In the genomic region with DNA sequence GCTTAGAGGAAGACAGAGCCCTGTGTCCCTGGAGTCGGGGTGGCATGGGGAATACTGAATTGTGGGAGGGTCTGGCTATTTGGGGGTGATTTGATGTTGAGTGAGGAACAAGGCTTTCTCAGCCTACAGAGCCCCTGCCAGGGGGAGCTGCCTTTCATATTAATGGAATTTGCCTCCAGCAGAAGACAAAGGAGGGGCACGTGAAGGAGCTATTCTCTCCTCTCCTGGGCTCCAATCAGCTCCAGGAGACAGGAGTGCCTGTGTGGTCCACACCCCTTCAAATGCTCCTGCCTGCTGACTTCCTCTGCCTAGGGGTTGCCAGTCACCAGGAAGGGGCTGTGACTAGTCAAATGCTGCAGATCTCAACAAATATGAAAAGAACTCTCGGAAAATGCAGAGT, we compare ENCODE assay signal across 8 mouse cellular contexts.
DNase-seq lines count a peak whose midpoint lies in the region; ATAC-seq and TF ChIP-seq lines count a peak whose summit lies in the region.

No protein-coding gene starts in this region.

- H3K4me1 ChIP-seq in E14TG2a.4 (replicated peaks; ENCODE audit: low read depth, low read length): peaks cover 60% of the 10 kb centered on the region
- H3K4me1 ChIP-seq in heart, embryonic 14.5 days (ENCODE audit: control insufficient read depth in 2 of 2, insufficient read depth in 2 of 2, low read length in 2 of 2): peaks cover 7% of the 10 kb centered on the region in 2 experiments; a peak in 3 of 4 replicates
- no peaks in the 10 kb centered on the region for H3K4me1 ChIP-seq in liver, embryonic 15.5 days (replicated peaks)

- ATAC-seq in heart, embryonic 14.5 days (ENCODE audit: insufficient number of reproducible peaks, insufficient read depth, low FRiP score, low read depth): peak; percentile 47; the same call in 1 of the 2 replicates
- ATAC-seq in liver, embryonic 15.5 days (ENCODE audit: insufficient read depth): no peak
- ATAC-seq in inflammation-experienced regulatory T-cells, adult 6 months: no peak
- no peak for ATAC-seq in frontal cortex, adult (ENCODE audit: low TSS enrichment)

- intact Hi-C loops in left cerebral cortex, postnatal 10 days (cut with DNase I): no loop called here

- H3K9ac ChIP-seq in heart, embryonic 14.5 days (ENCODE audit: low read length): peak overlapping the region; percentile 48
- no peak overlapping the region for H3K9ac ChIP-seq in liver, embryonic 15.5 days

- TF ChIP-seq CTCF in E14TG2a.4 (conservative IDR thresholded peaks at IDR 0.05; ENCODE audit: low read length): no peak

- H3K36me3 ChIP-seq in E14TG2a.4 (ENCODE audit: insufficient read depth, low read length): no peaks in the 10 kb centered on the region
- H3K36me3 ChIP-seq in heart, embryonic 14.5 days (ENCODE audit: control insufficient read depth, insufficient read depth, low read length): no peaks in the 10 kb centered on the region
- no peaks in the 10 kb centered on the region for H3K36me3 ChIP-seq in liver, embryonic 15.5 days (replicated peaks)

- peak; percentile 74 for DNase-seq in ZHBTc4 (ENCODE audit: low read depth, low spot score)
- no peak for DNase-seq in cerebellum, adult 9-10 months
- DNase-seq in left cerebral cortex, postnatal 10 days (ENCODE audit: extremely low spot score in 1 of 2, low spot score in 2 of 2): no peak

- H3K27ac ChIP-seq in heart, embryonic 14.5 days (replicated peaks in 1 of 2; ENCODE audit: control insufficient read depth in 1 of 2, insufficient read depth in 1 of 2, low read depth in 2 of 2, low read length in 2 of 2): peak overlapping the region in 1 of 2 experiments; percentile 34; a peak in 3 of 4 replicates
- no peak overlapping the region for H3K27ac ChIP-seq in liver, embryonic 15.5 days (replicated peaks)

- H3K4me2 ChIP-seq in heart, embryonic 14.5 days (ENCODE audit: low read length): peak overlapping the region; percentile 60
- H3K4me2 ChIP-seq in liver, embryonic 15.5 days: 0 out of 2 replicates have a peak overlapping the region, but pooled peaks have one; percentile 7

- no peaks in the 10 kb centered on the region for H3K9me3 ChIP-seq in E14TG2a.4 (ENCODE audit: low read length)
- H3K9me3 ChIP-seq in heart, embryonic 14.5 days (ENCODE audit: control insufficient read depth, low read length): no peaks in the 10 kb centered on the region
- no peaks in the 10 kb centered on the region for H3K9me3 ChIP-seq in liver, embryonic 15.5 days (replicated peaks)

- H3K4me3 ChIP-seq in E14TG2a.4 (replicated peaks; ENCODE audit: low read length): peak overlapping the region; percentile 48
- peak overlapping the region; percentile 30 to 39 for H3K4me3 ChIP-seq in heart, embryonic 14.5 days (ENCODE audit: control insufficient read depth in 1 of 2, insufficient read depth in 1 of 2, low read depth in 1 of 2, low read length in 2 of 2)
- no peak overlapping the region for H3K4me3 ChIP-seq in liver, embryonic 15.5 days (replicated peaks)

- peaks cover 7% of the 10 kb centered on the region; the same call in 1 of the 2 replicates for H3K27me3 ChIP-seq in E14TG2a.4 (ENCODE audit: insufficient read depth, low read length)
- no peaks in the 10 kb centered on the region for H3K27me3 ChIP-seq in heart, embryonic 14.5 days (ENCODE audit: control insufficient read depth, insufficient read depth, low read length)
- no peaks in the 10 kb centered on the region; the same call in 1 of the 2 replicates for H3K27me3 ChIP-seq in liver, embryonic 15.5 days

- 21% methylated on average over 3 of the region's 3 CpGs for WGBS in heart, embryonic 14.5 days
- 17% methylated on average over 3 of the region's 3 CpGs for WGBS in liver, embryonic 15.5 days (ENCODE audit: insufficient replicate concordance)
